ENCODE assay signal across 10 mouse cellular contexts in the genomic region with DNA sequence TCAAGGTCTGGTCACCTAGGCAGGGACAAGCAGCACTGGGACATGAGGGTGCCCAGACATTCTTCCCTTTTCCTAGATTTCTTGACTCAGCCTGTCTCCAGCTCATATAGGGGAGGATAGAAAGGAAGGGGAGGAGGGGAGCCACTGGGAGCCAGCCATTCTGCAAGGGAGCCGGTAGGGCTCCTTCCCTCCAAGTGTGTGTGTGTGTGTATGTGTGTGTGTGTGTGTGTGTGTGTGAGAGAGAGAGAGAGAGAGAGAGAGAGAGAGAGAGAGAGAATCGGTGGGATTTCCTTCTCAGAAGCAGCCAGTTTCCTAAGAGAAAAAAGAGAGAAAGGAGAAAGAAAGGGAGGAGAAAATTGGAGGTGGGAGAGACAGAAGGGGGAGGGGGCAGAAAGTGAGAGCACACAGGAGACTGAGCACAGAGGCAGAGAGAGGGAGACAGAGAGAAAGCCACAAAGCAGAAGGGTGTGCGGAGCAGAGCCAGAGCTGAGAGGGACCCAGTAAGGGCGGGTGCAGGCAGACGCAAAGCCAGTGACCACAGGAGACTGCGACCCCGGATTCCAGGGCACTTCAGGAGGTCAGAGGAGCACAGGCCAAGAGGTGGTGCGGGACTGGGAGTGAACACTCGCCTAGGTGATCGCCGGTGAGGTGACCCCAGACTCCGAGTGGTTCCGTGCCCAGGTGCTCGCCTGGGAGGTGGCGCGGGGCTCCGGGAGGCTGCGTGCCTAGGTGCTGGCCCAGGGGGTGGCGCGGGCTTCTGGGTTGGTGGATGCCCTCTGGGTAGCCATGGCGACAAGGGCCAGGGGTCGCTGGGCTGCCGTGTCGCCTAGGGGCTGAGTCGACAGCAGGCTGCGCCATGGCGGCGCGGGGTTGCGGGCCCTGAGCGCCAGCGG. TPM values are rescaled to one million over a fixed set of nuclear protein-coding genes. Genes with fewer than 3 reads are reported as not detected.
DNase-seq lines count a peak whose midpoint lies in the region; ATAC-seq lines count a peak whose summit lies in the region.
"Had no signal": no experiment of that assay in that cellular context is flagged by ENCODE, and none has a peak within 500 bp of the region (broad histone marks: within the 10 kb centered on the region; RNA-seq: fewer than 3 reads in every experiment).

A gene (plus strand): TSS at position 438 of the 893 bp plus-strand sequence.

- WGBS in embryonic facial prominence, embryonic 10.5 days, result 2% methylated on average over 32 of the region's 32 CpGs
- 2% methylated on average over 32 of the region's 32 CpGs for WGBS in intestine, embryonic 15.5 days
- WGBS in midbrain, embryonic 12.5 days, result 2% methylated on average over 32 of the region's 32 CpGs

- peaks cover 13% of the 10 kb centered on the region for H3K4me1 ChIP-seq in embryonic facial prominence, embryonic 10.5 days
- 0 out of 2 replicates have a peak, but pooled peaks cover 2% of the 10 kb centered on the region for H3K4me1 ChIP-seq in intestine, embryonic 15.5 days (replicated peaks)
- H3K4me1 ChIP-seq in midbrain, embryonic 12.5 days, result peaks cover 11% of the 10 kb centered on the region

- DNase-seq in embryo, embryonic 10 days (ENCODE audit: low spot score), result peak; percentile 7
- DNase-seq in embryo, embryonic 10.5 days (ENCODE audit: low spot score), result no peak
- DNase-seq in embryonic facial prominence, embryonic 10.5 days (ENCODE audit: low spot score), result no peak
- no peak for DNase-seq in gastrocnemius, adult 8-10 months (ENCODE audit: low spot score in 2 of 2)
- DNase-seq: heart, postnatal 10 days had no signal

- H3K27ac ChIP-seq in embryonic facial prominence, embryonic 10.5 days (replicated peaks), result no peak within 1 kb of the TSS
- no peak within 1 kb of the TSS for H3K27ac ChIP-seq in intestine, embryonic 15.5 days
- peak within 1 kb of the TSS; percentile 52; the same call in 1 of the 2 replicates for H3K27ac ChIP-seq in midbrain, embryonic 12.5 days (replicated peaks)

- H3K9ac ChIP-seq in intestine, embryonic 15.5 days, result no peak within 1 kb of the TSS
- peak within 1 kb of the TSS; percentile 59; the same call in 1 of the 2 replicates for H3K9ac ChIP-seq in midbrain, embryonic 12.5 days (replicated peaks)

- no peaks in the 10 kb centered on the region for H3K9me3 ChIP-seq in embryonic facial prominence, embryonic 10.5 days
- H3K9me3 ChIP-seq in intestine, embryonic 15.5 days, result no peaks in the 10 kb centered on the region
- H3K9me3 ChIP-seq in midbrain, embryonic 12.5 days, result no peaks in the 10 kb centered on the region

- peak within 1 kb of the TSS; percentile 48 for H3K4me3 ChIP-seq in embryonic facial prominence, embryonic 10.5 days
- 0 out of 2 replicates have a peak within 1 kb of the TSS, but pooled peaks have one; percentile 4 for H3K4me3 ChIP-seq in intestine, embryonic 15.5 days (replicated peaks)
- H3K4me3 ChIP-seq in midbrain, embryonic 12.5 days, result peak within 1 kb of the TSS; percentile 41

- ATAC-seq in intestine, embryonic 15.5 days, result no peak
- peak; percentile 47; the same call in 1 of the 2 replicates for ATAC-seq in midbrain, embryonic 12.5 days (ENCODE audit: low FRiP score, low read depth)
- no peak for ATAC-seq in inflammation-experienced regulatory T-cells, adult 6 months
- ATAC-seq in megakaryocyte progenitor cell, adult 5-6 weeks (replicated peaks; ENCODE audit: poor library complexity), result no peak

- no peaks in the 10 kb centered on the region for H3K36me3 ChIP-seq in embryonic facial prominence, embryonic 10.5 days (replicated peaks)
- no peaks in the 10 kb centered on the region for H3K36me3 ChIP-seq in intestine, embryonic 15.5 days
- no peaks in the 10 kb centered on the region for H3K36me3 ChIP-seq in midbrain, embryonic 12.5 days

- peaks cover 62% of the 10 kb centered on the region for H3K27me3 ChIP-seq in embryonic facial prominence, embryonic 10.5 days (replicated peaks; ENCODE audit: low read depth, poor library complexity, severe bottlenecking)
- H3K27me3 ChIP-seq in intestine, embryonic 15.5 days (replicated peaks), result peaks cover 42% of the 10 kb centered on the region
- peaks cover 49% of the 10 kb centered on the region for H3K27me3 ChIP-seq in midbrain, embryonic 12.5 days

- peak within 1 kb of the TSS; percentile 34 for H3K4me2 ChIP-seq in intestine, embryonic 15.5 days (replicated peaks)
- H3K4me2 ChIP-seq in midbrain, embryonic 12.5 days (replicated peaks), result peak within 1 kb of the TSS; percentile 62

RNA-seq across cellular contexts. Expression of the gene that starts here (rescaled TPM):
- not detected in 2 replicates for polyA plus RNA-seq in embryonic facial prominence, embryonic 10.5 days (2016; fragmentation: Nextera tagmentation; extraction: Ambion mirVana)
- polyA plus RNA-seq in intestine, embryonic 15.5 days (2015; fragmentation: Nextera tagmentation; extraction: Ambion mirVana), result 0.01 TPM in 1 of 2 replicates, not detected in the other
- 0.39 and 0.46 TPM in 2 replicates for polyA plus RNA-seq in midbrain, embryonic 12.5 days (2016; fragmentation: Nextera tagmentation; extraction: Ambion mirVana)
- not detected for polyA plus RNA-seq in inflammation-experienced regulatory T-cells, adult 6 months (2017; shearing (Covaris generic))
- not detected for total RNA-seq in gastrocnemius, adult 8-10 months (2022)
- not detected in 2 replicates for total RNA-seq in megakaryocyte progenitor cell, adult 5-6 weeks (2015)
- not detected in 2 replicates for total RNA-seq in megakaryocyte progenitor cell, adult 5-6 weeks (2017)
- total RNA-seq: heart, postnatal 10 days; neutrophil, adult 5-6 weeks had no signal

Comparison
In these comparisons a context has a peak if more than half of its experiments do, and no peak if none do; other contexts are left out.
1. Peak in ATAC-seq, H3K4me3 ChIP-seq, H3K27ac ChIP-seq, H3K9ac ChIP-seq and H3K4me2 ChIP-seq in midbrain, embryonic 12.5 days; RNA of the gene not detected or under 1 TPM.